ENCODE assay signal across 15 mouse cellular contexts in genomic region chr4:145314836-145315467, GRCm38 (mm10). TPM values are rescaled to one million over a fixed set of nuclear protein-coding genes. Genes with fewer than 3 reads are reported as not detected.
DNase-seq lines count a peak whose midpoint lies in the region; ATAC-seq and TF ChIP-seq lines count a peak whose summit lies in the region.
"Had no signal": no experiment of that assay in that cellular context is flagged by ENCODE, and none has a peak within 500 bp of the region (broad histone marks: within the 10 kb centered on the region; RNA-seq: fewer than 3 reads in every experiment).

TSS of gene Tnfrsf8 (minus strand) at chr4:145315164.

- no peak within 1 kb of the TSS; the same call in 1 of the 2 replicates for H3K4me2 ChIP-seq in intestine, embryonic 15.5 days (replicated peaks)
- H3K4me2 ChIP-seq in intestine, embryonic 16.5 days (ENCODE audit: low read depth, low read length): no peak within 1 kb of the TSS
- H3K4me2 ChIP-seq in CH12.LX (ENCODE audit: insufficient read depth, low read depth, poor library complexity, severe bottlenecking): peak within 1 kb of the TSS; percentile 84

- peaks cover 13% of the 10 kb centered on the region for H3K27me3 ChIP-seq in intestine, embryonic 15.5 days (replicated peaks)
- H3K27me3 ChIP-seq in intestine, embryonic 16.5 days (replicated peaks; ENCODE audit: control insufficient read depth, insufficient read depth, low read length): peaks cover 17% of the 10 kb centered on the region
- no peaks in the 10 kb centered on the region for H3K27me3 ChIP-seq in CH12.LX (replicated peaks)

- H3K4me1 ChIP-seq in intestine, embryonic 15.5 days (replicated peaks): no peaks in the 10 kb centered on the region
- no peaks in the 10 kb centered on the region for H3K4me1 ChIP-seq in intestine, embryonic 16.5 days (ENCODE audit: control insufficient read depth, insufficient read depth, low read length)
- peaks cover 45 to 89% of the 10 kb centered on the region in 2 experiments for H3K4me1 ChIP-seq in CH12.LX (ENCODE audit: control insufficient read depth in 1 of 2, insufficient read depth in 2 of 2)

- peak; percentile 23 for TF ChIP-seq RAD21 in CH12.LX (IDR thresholded peaks at IDR 0.05; ENCODE audit: low read depth, low read length)

- dilution Hi-C loops in CH12.LX (cut with MboI; ENCODE audit: extremely low pct_ligation_motif_present, extremely low pct_unique_long_range_greater_than_20kb, low sequenced_read_pairs): no loop called here

- 3% methylated on average over 24 of the region's 24 CpGs for WGBS in intestine, embryonic 15.5 days
- 3% methylated on average over 24 of the region's 24 CpGs for WGBS in intestine, embryonic 16.5 days

- H3K27ac ChIP-seq in intestine, embryonic 15.5 days: no peak within 1 kb of the TSS
- H3K27ac ChIP-seq in intestine, embryonic 16.5 days (ENCODE audit: low read length): no peak within 1 kb of the TSS
- H3K27ac ChIP-seq in CH12.LX (ENCODE audit: insufficient read depth, low read depth): peak within 1 kb of the TSS; percentile 18
- H3K27ac ChIP-seq: liver, embryonic 14.5 days; macrophage; stomach, postnatal 0 days had no signal

- intact Hi-C loops in gastrocnemius, postnatal 36 days (cut with DNase I): no loop called here

- DNase-seq in CH12.LX (ENCODE audit: extremely low read depth): peak; percentile 93
- DNase-seq in thymus, postnatal 0 days (ENCODE audit: low spot score): peak; percentile 88
- no peak for DNase-seq in ovary, postnatal 36 days (ENCODE audit: low spot score)
- DNase-seq in lung, postnatal 14 days: no peak
- no peak for DNase-seq in gastrocnemius, postnatal 36 days
- DNase-seq: kidney, postnatal 10 days; right cerebral cortex, postnatal 14 days had no signal

- in situ Hi-C loops in CH12.LX (cut with MboI; ENCODE audit: low pct_ligation_motif_present, low pct_unique_long_range_greater_than_20kb, low sequenced_read_pairs): no loop called here

- TF ChIP-seq POLR2A in CH12.LX (IDR thresholded peaks at IDR 0.05; ENCODE audit: low read depth, low read length): peak; percentile 71

- no peaks in the 10 kb centered on the region for H3K9me3 ChIP-seq in intestine, embryonic 15.5 days
- no peaks in the 10 kb centered on the region for H3K9me3 ChIP-seq in intestine, embryonic 16.5 days (ENCODE audit: control insufficient read depth, low read length)
- no peaks in the 10 kb centered on the region for H3K9me3 ChIP-seq in CH12.LX (replicated peaks; ENCODE audit: low read length)

- no peak for TF ChIP-seq CTCF in CH12.LX (conservative IDR thresholded peaks at IDR 0.05 in 1 of 2, IDR thresholded peaks at IDR 0.05 in 1 of 2; ENCODE audit: low read depth in 2 of 2, low read length in 2 of 2)

- no peak within 1 kb of the TSS for H3K9ac ChIP-seq in intestine, embryonic 15.5 days
- no peak within 1 kb of the TSS for H3K9ac ChIP-seq in intestine, embryonic 16.5 days (ENCODE audit: low read depth, low read length)
- peak within 1 kb of the TSS; percentile 56 for H3K9ac ChIP-seq in CH12.LX (ENCODE audit: insufficient read depth, low read depth)
- H3K9ac ChIP-seq: liver, embryonic 14.5 days had no signal

- H3K36me3 ChIP-seq in intestine, embryonic 15.5 days: no peaks in the 10 kb centered on the region
- H3K36me3 ChIP-seq in intestine, embryonic 16.5 days (ENCODE audit: control insufficient read depth, insufficient read depth, low read length): no peaks in the 10 kb centered on the region
- H3K36me3 ChIP-seq in CH12.LX (replicated peaks in 1 of 2; ENCODE audit: control insufficient read depth in 1 of 2, insufficient read depth in 1 of 2, low read length in 1 of 2): peaks cover 0 to 2% of the 10 kb centered on the region in 2 experiments

- ATAC-seq in intestine, embryonic 15.5 days: peak; percentile 43; the same call in 1 of the 2 replicates
- ATAC-seq in intestine, embryonic 16.5 days: no peak
- ATAC-seq in hematopoietic stem cell, adult 5-6 weeks (replicated peaks in 1 of 2; ENCODE audit: insufficient read depth in 1 of 2, low FRiP score in 2 of 2, low TSS enrichment in 1 of 2, low read depth in 1 of 2, poor library complexity in 2 of 2, severe bottlenecking in 2 of 2): peak; percentile 58 to 77

- H3K79me2 ChIP-seq in CH12.LX (replicated peaks; ENCODE audit: control insufficient read depth, extremely low read depth, insufficient read depth, poor library complexity, severe bottlenecking): no peaks in the 10 kb centered on the region; the same call in 1 of the 2 replicates

- no peak within 1 kb of the TSS for H3K4me3 ChIP-seq in intestine, embryonic 15.5 days (replicated peaks)
- H3K4me3 ChIP-seq in intestine, embryonic 16.5 days (ENCODE audit: low read length): no peak within 1 kb of the TSS
- H3K4me3 ChIP-seq in CH12.LX (replicated peaks in 1 of 3; ENCODE audit: low read depth in 2 of 3, low read length in 2 of 3, poor library complexity in 1 of 3): peak within 1 kb of the TSS; percentile 58 to 88 (median 59)
- H3K4me3 ChIP-seq: erythroblast, embryonic 14.5 days; myocyte had no signal

- TF ChIP-seq EP300 in CH12.LX (IDR thresholded peaks at IDR 0.05; ENCODE audit: low read length): peak; percentile 93

TF ChIP-seq in CH12.LX, 34 proteins besides CTCF, POLR2A, EP300 and RAD21:
- peak; percentile 56 for TF ChIP-seq JUND (conservative IDR thresholded peaks at IDR 0.05; ENCODE audit: low read depth, low read length)
- TF ChIP-seq NELFE (IDR thresholded peaks at IDR 0.05; ENCODE audit: low read depth, low read length): peak; percentile 48; the same call in 1 of the 2 replicates
- TF ChIP-seq ZNF384 (IDR thresholded peaks at IDR 0.05; ENCODE audit: low read depth, low read length): no peak
- TF ChIP-seq USF2 (conservative IDR thresholded peaks at IDR 0.05; ENCODE audit: low read depth, low read length): no peak
- TF ChIP-seq SIN3A (IDR thresholded peaks at IDR 0.05; ENCODE audit: low read length): peak; percentile 86
- no peak for TF ChIP-seq POLR2AphosphoS2 (IDR thresholded peaks at IDR 0.05; ENCODE audit: low read depth, low read length)
- peak; percentile 94 for TF ChIP-seq MAZ (IDR thresholded peaks at IDR 0.05; ENCODE audit: low read depth, low read length)
- peak; percentile 99 for TF ChIP-seq ETS1 (conservative IDR thresholded peaks at IDR 0.05; ENCODE audit: low read depth, low read length)
- TF ChIP-seq RCOR1 (conservative IDR thresholded peaks at IDR 0.05; ENCODE audit: low read depth, low read length): peak; percentile 95
- TF ChIP-seq MAX (IDR thresholded peaks at IDR 0.05; ENCODE audit: low read length): peak; percentile 96
- TF ChIP-seq JUN (IDR thresholded peaks at IDR 0.05; ENCODE audit: insufficient read depth, low read depth, low read length): peak; percentile 77
- TF ChIP-seq ELF1 (IDR thresholded peaks at IDR 0.05; ENCODE audit: low read depth, low read length): peak; percentile 62; the same call in 1 of the 2 replicates
- TF ChIP-seq IRF4 (IDR thresholded peaks at IDR 0.05; ENCODE audit: low read depth, low read length): peak; percentile 98
- TF ChIP-seq ZKSCAN1 (IDR thresholded peaks at IDR 0.05; ENCODE audit: borderline replicate concordance, low read depth, low read length): no peak
- no peak; the same call in 1 of the 2 replicates for TF ChIP-seq SMC3 (IDR thresholded peaks at IDR 0.05; ENCODE audit: low read depth, low read length)
- no peak for TF ChIP-seq GABPA (IDR thresholded peaks at IDR 0.05; ENCODE audit: insufficient replicate concordance, low read depth, low read length)
- peak; percentile 67; the same call in 1 of the 2 replicates for TF ChIP-seq UBTF (IDR thresholded peaks at IDR 0.05; ENCODE audit: low read depth, low read length)
- TF ChIP-seq MEF2A (IDR thresholded peaks at IDR 0.05; ENCODE audit: borderline replicate concordance, low read depth, low read length): peak; percentile 93
- TF ChIP-seq MYC (IDR thresholded peaks at IDR 0.05; ENCODE audit: low read depth, low read length): peak; percentile 94
- no peak; the same call in 1 of the 2 replicates for TF ChIP-seq TBP (conservative IDR thresholded peaks at IDR 0.05; ENCODE audit: low read depth, low read length)
- 0 out of 2 replicates have a peak, but pooled peaks have one; percentile 57 for TF ChIP-seq CHD1 (IDR thresholded peaks at IDR 0.05; ENCODE audit: low read depth, low read length)
- TF ChIP-seq MXI1 (IDR thresholded peaks at IDR 0.05; ENCODE audit: low read depth, low read length): peak; percentile 94
- no peak for TF ChIP-seq PAX5 (IDR thresholded peaks at IDR 0.05; ENCODE audit: low read length)
- no peak; the same call in 1 of the 2 replicates for TF ChIP-seq ZMIZ1 (IDR thresholded peaks at IDR 0.05; ENCODE audit: low read depth, low read length)
- TF ChIP-seq CHD2 (IDR thresholded peaks at IDR 0.05; ENCODE audit: low read length): peak; percentile 95
- TF ChIP-seq KAT2A (IDR thresholded peaks at IDR 0.05; ENCODE audit: insufficient replicate concordance, low read length): 0 out of 2 replicates have a peak, but pooled peaks have one; percentile 41
- peak; percentile 71 for TF ChIP-seq NRF1 (IDR thresholded peaks at IDR 0.05; ENCODE audit: low read depth, low read length)
- peak; percentile 100 for TF ChIP-seq BHLHE40 (IDR thresholded peaks at IDR 0.05; ENCODE audit: low read depth, low read length)
- TF ChIP-seq HCFC1 (IDR thresholded peaks at IDR 0.05; ENCODE audit: low read depth, low read length): peak; percentile 34; the same call in 1 of the 2 replicates
- TF ChIP-seq USF1 (IDR thresholded peaks at IDR 0.05; ENCODE audit: low read depth, low read length): peak; percentile 46
- peak; percentile 83 for TF ChIP-seq MAFK (IDR thresholded peaks at IDR 0.05; ENCODE audit: insufficient replicate concordance, low read length)
- TF ChIP-seq TCF12 (IDR thresholded peaks at IDR 0.05; ENCODE audit: low read depth, low read length): peak; percentile 99
- TF ChIP-seq E2F4 (IDR thresholded peaks at IDR 0.05; ENCODE audit: insufficient replicate concordance, low read depth, low read length): no peak
- no peak; the same call in 1 of the 2 replicates for TF ChIP-seq ZC3H11A (IDR thresholded peaks at IDR 0.05; ENCODE audit: low read depth, low read length)
TF ChIP-seq in CH12.LX: peak in this region for 23.

RNA-seq across cellular contexts. Expression of gene Tnfrsf8, which starts in this region (rescaled TPM):
- 0.11 TPM in 1 of 2 replicates, not detected in the other for polyA plus RNA-seq in intestine, embryonic 15.5 days (2015; fragmentation: Nextera tagmentation; extraction: Ambion mirVana)
- 0.04 TPM in 1 of 2 replicates, not detected in the other for polyA plus RNA-seq in intestine, embryonic 16.5 days (2015; fragmentation: Nextera tagmentation; extraction: Ambion mirVana)
- total RNA-seq in CH12.LX (2012; rRNA removed): 23.2 and 31.0 TPM in 2 replicates
- total RNA-seq in CH12.LX (2014; rRNA removed): 18.9 and 24.7 TPM in 2 replicates
- 11.5 and 12.7 TPM in 2 replicates for polyA plus RNA-seq in CH12.LX (2012; ENCODE audit: insufficient read length, low read depth)
- 0.25 TPM in 1 of 2 replicates, not detected in the other for total RNA-seq in hematopoietic stem cell, adult 5-6 weeks (2017)
- polyA plus RNA-seq in thymus, postnatal 0 days (2015; fragmentation: Nextera tagmentation; extraction: Ambion mirVana): 13.6 and 15.3 TPM in 2 replicates
- under 1 TPM in 1 of 2 experiments, not detected in 1; 0.10 TPM for total RNA-seq in gastrocnemius, postnatal 36 days (2021)
- polyA plus RNA-seq: erythroblast, embryonic 14.5 days had no signal

Comparison
In these comparisons a context has a peak if more than half of its experiments do, and no peak if none do; other contexts are left out.
1. RNA of gene Tnfrsf8 (total RNA-seq): 18.9 to 31.0 TPM in CH12.LX; 0.10 TPM in gastrocnemius, postnatal 36 days and 0.25 TPM in hematopoietic stem cell, adult 5-6 weeks; every median in the first group is over 10 times any median in the second.
2. RNA of gene Tnfrsf8 (polyA plus RNA-seq): 13.6 to 15.3 TPM in thymus, postnatal 0 days and 11.5 to 12.7 TPM in CH12.LX; 0.11 TPM in intestine, embryonic 15.5 days and 0.04 TPM in intestine, embryonic 16.5 days; every median in the first group is over 10 times any median in the second.
3. Peak in ATAC-seq in intestine, embryonic 15.5 days; RNA of the gene not detected or under 1 TPM.
4. Peak in ATAC-seq in hematopoietic stem cell, adult 5-6 weeks; RNA of the gene not detected or under 1 TPM.
5. H3K4me3 ChIP-seq: peak in CH12.LX (3 of 3); none in intestine, embryonic 15.5 days (single experiment) and intestine, embryonic 16.5 days (single experiment).
6. DNase-seq: peak in CH12.LX (single experiment) and thymus, postnatal 0 days (single experiment); none in ovary, postnatal 36 days (single experiment), lung, postnatal 14 days (single experiment) and gastrocnemius, postnatal 36 days (0 of 2).